Mouse (Mus musculus) erythroblast, embryonic 14.5 days (primary cell): ENCODE results near the gene Lrpprc.

Experiments
- GATA1 ChIP-seq: IDR thresholded peaks from 2 replicates; pipeline ENCODE4 v1.6.1; 2012; ENCODE audit warnings: low read length, inconsistent platforms, mixed read lengths
- TAL1 ChIP-seq: IDR thresholded peaks from 3 replicates; pipeline ENCODE4 v1.6.1; 2012; ENCODE audit warnings: low read length, inconsistent platforms, mixed read lengths

DNA sequence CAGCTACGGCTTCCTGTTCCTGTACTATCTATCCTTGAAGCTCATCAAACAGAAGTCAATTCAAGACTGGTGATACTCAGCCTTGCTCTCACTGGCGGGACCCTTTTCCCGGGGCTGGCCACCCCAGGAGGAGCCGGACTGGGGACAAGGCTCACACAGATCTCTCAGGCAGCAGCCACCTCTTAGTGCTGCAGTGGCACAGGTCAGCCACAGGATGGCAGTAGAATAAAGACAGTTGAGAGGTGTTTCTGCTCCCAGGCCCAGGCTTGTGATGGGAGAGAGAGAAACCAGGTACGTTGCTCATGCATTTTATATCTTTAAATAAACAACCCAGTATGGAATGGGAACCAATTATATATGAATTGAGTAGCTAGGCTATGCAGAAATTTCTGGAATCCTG, 91.9 kb downstream of the Lrpprc start:
- TF ChIP-seq GATA1 (no peak), TAL1 (no peak)
